Mouse (Mus musculus): Measurements from ENCODE around the gene Cd320. TPM values are rescaled to one million over a fixed set of nuclear protein-coding genes. Genes with fewer than 3 reads are reported as not detected.
"Not testable (repeated sequence)": the region's sequence is repeated elsewhere in the genome, so short reads cannot be mapped to it uniquely, and the experiment has no call there.

Gene Cd320
- total RNA-seq, 2 experiments from 2014 or later = 24.0 to 39.7 TPM

- no peak for DNase-seq (ENCODE audit: low spot score in 2 of 2)
Measured at GRCm38 (mm10) chr17:33892429-33892828, 49.5 kb downstream of the Cd320 start.

- DNase-seq (ENCODE audit: low spot score in 2 of 2) = not testable (repeated sequence)
Measured at GRCm38 (mm10) chr17:33893011-33893410, 50.1 kb downstream of the Cd320 start.

- DNase-seq (ENCODE audit: low spot score in 2 of 2) = no peak
Measured at GRCm38 (mm10) chr17:33897114-33897794, 54.4 kb downstream of the Cd320 start.

GRCm38 (mm10) chr17:33898193-33898592, 55.3 kb downstream of the Cd320 start:
- DNase-seq (ENCODE audit: low spot score in 2 of 2) = not testable (repeated sequence)

Small RNA genes within 50 kb of the gene (microRNA-seq; reads per million reads assigned to microRNA genes)
- gene Gm27740 (ENCODE audit: borderline number of aligned reads in 2 of 2) = 0 reads per million in 2 experiments

Other genes with a start within 250 kb of the Cd320 start
- 10 to 100 TPM; 28.9 to 31.8 TPM for gene Zfp414, start 214.0 kb upstream of the Cd320 start, total RNA-seq (2021)
- gene Pram1, start 205.0 kb upstream of the Cd320 start, total RNA-seq (2021) = under 1 TPM in 1 of 2 experiments, not detected in 1; 0.38 TPM
- 100 to 1,000 TPM; 169 to 184 TPM for gene Hnrnpm, start 156.2 kb upstream of the Cd320 start, total RNA-seq (2021)
- gene March2, start 124.4 kb upstream of the Cd320 start, total RNA-seq (2021) = 100 to 1,000 TPM; 122 to 124 TPM
- 100 to 1,000 TPM; 208 to 255 TPM for gene Rab11b, start 82.6 kb upstream of the Cd320 start, total RNA-seq (2021)
- 100 to 1,000 TPM in 1 of 2 experiments, 10 to 100 TPM in 1; 47.8 to 111 TPM for gene Angptl4, start 61.3 kb upstream of the Cd320 start, total RNA-seq (2021)
- gene Kank3, start 32.6 kb upstream of the Cd320 start, total RNA-seq (2021) = 10 to 100 TPM; 66.2 to 93.4 TPM
- 1,000 to 10,000 TPM; 1,292 to 1,451 TPM for gene Rps28, start 18.5 kb upstream of the Cd320 start, total RNA-seq (2021)
- 100 to 1,000 TPM; 487 to 498 TPM for gene Ndufa7, start 18.5 kb upstream of the Cd320 start, total RNA-seq (2021)
- gene Gm7029, start 30.7 kb downstream of the Cd320 start, total RNA-seq (2021) = not detected
- gene Kifc1, start 47.6 kb downstream of the Cd320 start, total RNA-seq (2021) = 1 to 10 TPM in 1 of 2 experiments, under 1 TPM in 1; 0.86 to 1.8 TPM
- not detected for gene Platr17, start 62.0 kb downstream of the Cd320 start, total RNA-seq (2021)
- gene Daxx, start 66.3 kb downstream of the Cd320 start, total RNA-seq (2021) = 10 to 100 TPM; 25.5 to 29.7 TPM
- gene Tapbp, start 72.8 kb downstream of the Cd320 start, total RNA-seq (2021) = 100 to 1,000 TPM; 179 to 234 TPM
- 10 to 100 TPM; 20.3 to 23.3 TPM for gene Zbtb22, start 72.8 kb downstream of the Cd320 start, total RNA-seq (2021)
- 10 to 100 TPM; 42.8 to 46.3 TPM for gene Rgl2, start 86.5 kb downstream of the Cd320 start, total RNA-seq (2021)
- gene Pfdn6, start 97.3 kb downstream of the Cd320 start, total RNA-seq (2021) = 10 to 100 TPM; 79.6 to 90.7 TPM
- gene Wdr46, start 97.6 kb downstream of the Cd320 start, total RNA-seq (2021) = 10 to 100 TPM; 29.2 to 35.7 TPM
- 1 to 10 TPM; 3.9 to 5.0 TPM for gene B3galt4, start 108.4 kb downstream of the Cd320 start, total RNA-seq (2021)
- gene Vps52, start 112.7 kb downstream of the Cd320 start, total RNA-seq (2021) = 10 to 100 TPM; 51.1 to 53.5 TPM
- 100 to 1,000 TPM; 672 to 676 TPM for gene Rps18, start 112.9 kb downstream of the Cd320 start, total RNA-seq (2021)
- gene H2-K1, start 157.3 kb downstream of the Cd320 start, total RNA-seq (2021) = 1,000 to 10,000 TPM in 1 of 2 experiments, 100 to 1,000 TPM in 1; 550 to 1,344 TPM
- 10 to 100 TPM; 43.9 to 45.5 TPM for gene Ring1, start 181.6 kb downstream of the Cd320 start, total RNA-seq (2021)
- gene H2-Ke6, start 185.0 kb downstream of the Cd320 start, total RNA-seq (2021) = 100 to 1,000 TPM; 246 to 274 TPM
- 100 to 1,000 TPM; 131 to 156 TPM for gene Slc39a7, start 188.6 kb downstream of the Cd320 start, total RNA-seq (2021)
- 10 to 100 TPM; 55.9 to 58.2 TPM for gene Rxrb, start 188.7 kb downstream of the Cd320 start, total RNA-seq (2021)
- 1 to 10 TPM; 1.4 to 1.9 TPM for gene Col11a2, start 196.3 kb downstream of the Cd320 start, total RNA-seq (2021)
- under 1 TPM; 0.36 to 0.54 TPM for gene H2-Oa, start 249.2 kb downstream of the Cd320 start, total RNA-seq (2021)

Data from adrenal gland, adult 18-20 months (tissue).